Mouse (Mus musculus) lung, postnatal 0 days (tissue): ENCODE results near the gene 6030408B16Rik.

Experiments
- CTCF ChIP-seq: IDR thresholded peaks from 2 replicates; pipeline ENCODE4 v1.5.1; 2016; ENCODE audit warnings: antibody characterized with exemption, mild to moderate bottlenecking
- EP300 ChIP-seq: IDR thresholded peaks from 2 replicates; pipeline ENCODE4 v1.6.1; 2016; ENCODE audit warnings: antibody characterized with exemption, mild to moderate bottlenecking, control low read depth

DNA sequence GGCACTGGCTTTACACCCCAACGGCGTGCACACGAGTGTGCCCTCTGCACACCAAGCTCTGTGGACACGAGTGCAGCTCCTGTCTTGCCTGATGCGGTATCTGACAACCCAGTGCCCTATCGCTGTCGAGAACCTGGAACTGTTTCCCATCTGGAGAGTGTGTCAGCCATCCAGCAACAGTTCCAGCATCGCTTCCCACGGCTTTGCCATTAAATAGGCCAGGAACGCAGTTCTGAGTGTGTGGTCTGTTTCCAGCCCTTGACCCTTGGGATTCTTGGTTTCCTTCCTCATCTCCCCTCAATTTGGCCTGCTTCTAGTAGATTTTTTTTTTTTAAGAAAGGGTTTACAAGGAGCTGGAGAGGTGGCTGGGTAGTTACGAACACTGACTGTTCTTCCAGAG is 3.1 kb downstream of the 6030408B16Rik start:
- TF ChIP-seq CTCF: no peak
- no peak for TF ChIP-seq EP300
